Mouse (Mus musculus) lung, embryonic 14.5 days (tissue): ENCODE results near the gene Egfl6. TPM values are rescaled to one million over a fixed set of nuclear protein-coding genes. Genes with fewer than 3 reads are reported as not detected.
A peak's percentile ranks its signal among the peaks of the same experiment; 100 is the strongest.
"Not testable (repeated sequence)": the region's sequence is repeated elsewhere in the genome, so short reads cannot be mapped to it uniquely, and the experiment has no call there.

Experiments used
- ATAC-seq: fragments of 200-750 bp; cut with Nextera tagmentation; 2 replicates; pipeline ENCODE4 v1.8.0; 2017; ENCODE audit warnings: mild to moderate bottlenecking, moderate TSS enrichment, moderate library complexity; ENCODE audit not compliant: insufficient read depth
- DNase-seq: peaks from one replicate; pipeline ENCODE4 v3.0.0-alpha.2; 2015
- H3K27ac ChIP-seq: fragments of 300-500 bp; sonication (generic); 2 replicates; pipeline ENCODE4 v1.5.1; 2014; ENCODE audit warnings: low read depth, mild to moderate bottlenecking, moderate library complexity
- H3K27me3 ChIP-seq: fragments of 300-500 bp; sonication (generic); 2 replicates; pipeline ENCODE4 v1.6.1; 2014; ENCODE audit warnings: low read length, control low read depth; ENCODE audit not compliant: insufficient read depth
- H3K36me3 ChIP-seq: fragments of 300-500 bp; sonication (generic); 2 replicates; pipeline ENCODE4 v1.6.1; 2014; ENCODE audit warnings: control low read depth; ENCODE audit not compliant: insufficient read depth
- H3K4me1 ChIP-seq: fragments of 300-500 bp; sonication (generic); 2 replicates; pipeline ENCODE4 v1.6.1; 2014; ENCODE audit warnings: antibody characterized with exemption, control low read depth; ENCODE audit not compliant: insufficient read depth
- H3K4me2 ChIP-seq: fragments of 300-500 bp; sonication (generic); 2 replicates; pipeline ENCODE4 v1.6.1; 2014; ENCODE audit warnings: mild to moderate bottlenecking
- H3K4me3 ChIP-seq: fragments of 300-500 bp; sonication (generic); 2 replicates; pipeline ENCODE4 v1.5.1; 2014; ENCODE audit warnings: low read depth, low read length
- H3K9ac ChIP-seq: fragments of 300-500 bp; sonication (generic); 2 replicates; pipeline ENCODE4 v1.6.1; 2014
- H3K9me3 ChIP-seq: fragments of 300-500 bp; sonication (generic); 2 replicates; pipeline ENCODE4 v1.6.1; 2016; ENCODE audit warnings: low read depth, low read length, control low read depth
- CTCF ChIP-seq: IDR thresholded peaks from 2 replicates; pipeline ENCODE4 v1.5.1; 2016; ENCODE audit warnings: antibody characterized with exemption, low read depth
- WGBS: fragments of 180-500 bp; shearing (Covaris S2); extraction: QIAGEN DNeasy Blood & Tissue Kit; methylation state at CpG from one replicate; pipeline ENCODE4 v1.1.7; 2014; 5-methylcytosine and 5-hydroxymethylcytosine counted together
- polyA plus RNA-seq: library from polyadenylated mRNA; unstranded; fragments of >200 nt; fragmentation: Nextera tagmentation; extraction: Ambion mirVana; gene quantifications from 2 replicates; pipeline ENCODE4 v1.2.1, GENCODE M21; 2014

Gene Egfl6
- polyA plus RNA-seq, 1 experiment from 2014 or later: 36.1 TPM

DNA sequence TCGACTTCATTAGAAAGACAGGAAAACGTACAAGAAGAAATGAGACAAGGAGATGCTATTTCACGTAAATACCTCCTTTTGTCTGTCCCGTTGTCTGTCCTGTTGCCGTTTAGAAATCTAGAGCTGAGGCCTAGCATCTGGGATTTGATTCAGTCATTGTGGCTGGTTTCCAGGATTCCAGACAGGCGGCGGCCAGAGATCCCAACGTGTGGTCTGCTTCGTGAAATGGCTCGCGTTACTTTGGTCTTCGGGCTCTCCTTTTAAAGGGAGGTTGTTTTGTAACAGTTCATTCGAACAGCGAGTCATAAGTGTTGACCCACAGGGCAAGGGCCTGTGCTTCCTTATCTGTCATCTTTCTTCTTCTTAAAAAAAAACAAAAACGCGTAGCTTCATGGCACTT lies 67.2 kb downstream of the Egfl6 start, which contains the start of gene Tceanc:
Tceanc (minus strand) TSS at position 223 of the 400 bp plus-strand sequence.
- H3K4me3 ChIP-seq: no peak within 1 kb of the TSS
- no peaks in the 10 kb centered on the region for H3K4me1 ChIP-seq
- DNase-seq (peak; percentile 57), ATAC-seq (no peak)
- no peaks in the 10 kb centered on the region for H3K9me3 ChIP-seq
- no peaks in the 10 kb centered on the region for H3K36me3 ChIP-seq
- no peaks in the 10 kb centered on the region for H3K27me3 ChIP-seq
- H3K27ac ChIP-seq: no peak within 1 kb of the TSS
- TF ChIP-seq CTCF: no peak
- H3K9ac ChIP-seq: no peak within 1 kb of the TSS
- 50% methylated on average over 16 of the region's 16 CpGs for WGBS
- no peak within 1 kb of the TSS for H3K4me2 ChIP-seq

DNA sequence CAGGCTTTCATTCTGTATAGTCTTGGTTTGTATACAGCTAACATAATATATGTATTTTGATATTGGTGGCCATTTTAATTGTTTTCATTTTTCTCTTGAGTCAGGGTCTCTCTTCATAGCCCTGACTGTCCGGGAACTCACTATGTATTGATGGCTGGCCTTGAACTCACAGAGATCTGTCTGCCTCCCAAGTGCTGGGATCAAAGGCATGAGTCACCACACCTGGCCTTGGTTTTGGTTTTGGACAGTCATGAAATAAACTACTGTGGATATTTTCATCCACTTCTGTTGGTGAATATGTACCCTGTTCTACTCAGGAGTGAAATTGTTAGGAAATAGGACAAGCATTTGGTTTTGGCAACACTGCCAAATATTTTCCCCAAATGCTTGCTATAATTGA lies 68.9 kb downstream of the Egfl6 start:
- H3K4me1 ChIP-seq: no peaks in the 10 kb centered on the region
- no peaks in the 10 kb centered on the region for H3K9me3 ChIP-seq
- H3K4me2 ChIP-seq: no peak overlapping the region
- no peak for TF ChIP-seq CTCF
- ATAC-seq (no peak), DNase-seq (no peak)
- no peak overlapping the region for H3K4me3 ChIP-seq
- WGBS: 60% methylated on average over 1 of the region's 1 CpGs
- H3K27me3 ChIP-seq: no peaks in the 10 kb centered on the region
- no peak overlapping the region for H3K9ac ChIP-seq
- no peak overlapping the region for H3K27ac ChIP-seq
- no peaks in the 10 kb centered on the region for H3K36me3 ChIP-seq

DNA sequence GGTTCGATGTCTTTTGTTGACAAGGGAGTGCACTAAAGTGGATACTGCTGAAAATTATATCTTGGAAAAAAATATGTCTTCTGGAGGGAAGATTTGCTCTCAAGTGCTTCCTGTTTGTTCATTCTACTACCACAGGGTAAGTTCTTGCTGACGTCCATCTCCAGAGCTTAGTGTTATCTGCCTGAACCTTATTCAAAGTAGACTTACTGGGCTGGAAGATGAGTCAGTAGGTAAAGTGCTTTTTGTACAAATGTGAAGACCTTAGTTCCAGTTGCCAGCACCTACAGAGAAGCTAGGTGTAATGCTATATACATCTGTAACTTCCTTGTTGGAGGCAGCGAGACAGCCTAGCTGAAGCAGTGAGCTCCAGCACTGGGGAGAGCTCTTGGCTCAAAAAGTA lies 69.6 kb downstream of the Egfl6 start:
- no peak overlapping the region for H3K27ac ChIP-seq
- DNase-seq (no peak), ATAC-seq (no peak)
- no peak overlapping the region for H3K4me2 ChIP-seq
- no peak overlapping the region for H3K9ac ChIP-seq
- no peaks in the 10 kb centered on the region for H3K27me3 ChIP-seq
- H3K9me3 ChIP-seq: no peaks in the 10 kb centered on the region
- no peaks in the 10 kb centered on the region for H3K4me1 ChIP-seq
- TF ChIP-seq CTCF: no peak
- no peaks in the 10 kb centered on the region for H3K36me3 ChIP-seq
- H3K4me3 ChIP-seq: no peak overlapping the region
- 77% methylated on average over 3 of the region's 3 CpGs for WGBS

DNA sequence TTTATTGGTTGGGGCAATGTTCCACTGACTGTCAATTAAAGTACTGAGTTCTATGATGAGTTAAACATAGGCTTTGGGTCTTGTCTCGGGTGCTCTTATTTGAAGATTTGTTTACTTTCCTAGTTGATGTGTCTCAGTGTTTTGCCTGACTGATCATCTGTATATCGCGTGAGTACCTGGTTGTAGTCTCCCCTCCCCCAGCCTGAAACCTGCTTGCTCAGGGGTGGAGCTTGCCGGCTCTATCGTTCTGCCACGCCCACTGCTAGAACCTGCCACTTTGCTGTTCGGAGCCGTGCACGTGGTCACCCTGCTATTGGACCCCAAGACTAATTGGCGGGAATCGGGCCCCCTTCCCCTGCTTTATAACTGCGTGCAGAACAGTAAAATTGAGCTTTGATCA lies 71.5 kb downstream of the Egfl6 start:
- not testable (repeated sequence) for H3K4me1 ChIP-seq, H3K4me3 ChIP-seq, ATAC-seq, H3K27ac ChIP-seq, H3K36me3 ChIP-seq, H3K27me3 ChIP-seq, H3K9ac ChIP-seq, H3K9me3 ChIP-seq
- DNase-seq: peak; percentile 19
- 18% methylated on average over 12 of the region's 12 CpGs for WGBS
- H3K4me2 ChIP-seq: peak overlapping the region; percentile 32

- no peaks in the 10 kb centered on the region for H3K36me3 ChIP-seq
- no peak for ATAC-seq
- 76% methylated on average over 4 of the region's 4 CpGs for WGBS
- no peaks in the 10 kb centered on the region for H3K27me3 ChIP-seq
- no peak overlapping the region for H3K27ac ChIP-seq
- DNase-seq: no peak
- H3K4me1 ChIP-seq: no peaks in the 10 kb centered on the region
- no peak overlapping the region for H3K4me3 ChIP-seq
- H3K9ac ChIP-seq: no peak overlapping the region
- H3K4me2 ChIP-seq: no peak overlapping the region
- H3K9me3 ChIP-seq: no peaks in the 10 kb centered on the region
- TF ChIP-seq CTCF: no peak
Observed at GRCm38 (mm10) chrX:166512071-166512470, 73.4 kb downstream of the Egfl6 start.

DNA sequence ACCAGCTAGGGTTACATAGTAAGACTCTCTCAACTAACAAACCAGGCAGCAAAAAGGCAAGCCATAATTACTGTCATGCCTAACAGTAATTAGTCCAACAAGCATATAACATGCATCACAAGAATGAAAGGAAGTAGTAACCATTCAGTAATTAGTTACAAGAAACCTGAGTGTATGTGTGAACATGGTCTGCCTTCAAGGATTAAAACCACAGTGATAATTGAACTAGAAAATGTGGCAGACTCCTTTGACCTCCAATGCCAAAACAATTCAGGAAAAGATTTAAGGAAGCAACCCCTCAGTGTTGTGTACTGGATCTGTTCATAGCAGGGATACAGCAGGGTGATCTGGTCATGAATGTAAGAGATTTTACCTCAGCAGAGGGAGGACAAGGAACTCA lies 74.4 kb downstream of the Egfl6 start:
- Histone ChIP-seq H3K4me3 (no peak overlapping the region), H3K27me3 (no peaks in the 10 kb centered on the region), H3K27ac (no peak overlapping the region), H3K9ac (no peak overlapping the region), H3K4me1 (no peaks in the 10 kb centered on the region), H3K9me3 (no peaks in the 10 kb centered on the region), H3K4me2 (peak overlapping the region; percentile 56; the same call in 1 of the 2 replicates), H3K36me3 (no peaks in the 10 kb centered on the region)
- DNase-seq (no peak), ATAC-seq (no peak)
- no peak for TF ChIP-seq CTCF

DNA sequence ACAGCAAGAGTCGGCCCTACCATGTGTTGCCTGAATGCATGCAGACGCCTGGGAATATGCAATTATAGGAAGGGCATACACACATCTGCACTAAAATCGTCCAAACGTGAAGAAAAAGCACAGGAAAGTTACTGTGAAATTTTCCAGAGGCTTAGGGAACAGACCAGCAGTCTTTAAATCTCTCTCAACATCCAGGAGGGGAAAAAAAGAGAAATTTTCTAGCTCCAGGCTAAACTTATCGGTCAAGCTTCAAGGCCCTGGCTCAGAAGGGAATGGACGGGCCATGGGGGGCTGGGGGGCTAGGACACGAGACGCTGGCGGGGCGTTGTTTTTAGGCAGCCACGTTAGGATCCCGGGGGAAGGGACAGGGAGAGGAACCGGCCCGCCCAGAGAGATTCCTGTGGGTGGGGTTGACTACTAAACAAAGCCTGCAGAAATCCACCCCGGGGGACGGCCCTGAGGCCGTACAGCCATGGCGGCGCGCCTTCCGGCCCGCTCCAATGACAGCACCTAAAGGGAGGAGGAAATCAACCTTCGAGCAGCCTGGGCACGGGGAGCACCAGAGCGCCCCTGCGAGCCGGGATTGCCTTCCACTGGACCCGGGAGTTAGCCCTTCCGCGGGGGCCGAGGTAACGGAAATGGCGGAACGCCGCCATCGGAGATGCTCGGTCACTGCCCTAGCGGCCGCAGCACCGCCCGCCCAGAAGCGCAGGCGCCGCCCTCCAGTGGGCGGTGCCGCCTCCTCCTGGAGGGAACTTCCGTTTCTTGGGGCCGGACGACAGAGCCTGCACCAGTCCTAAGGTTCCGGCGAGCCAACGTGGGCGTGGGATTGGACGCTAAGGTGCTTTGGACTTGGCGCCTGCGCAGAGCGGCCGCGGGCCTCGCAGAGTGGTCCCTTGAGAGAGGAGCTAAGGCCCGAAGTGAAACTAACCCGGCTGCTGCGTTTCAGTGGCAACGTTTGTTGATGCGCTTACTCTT lies 75.5 kb downstream of the Egfl6 start:
- 14% methylated on average over 64 of the region's 65 CpGs for WGBS
- Histone ChIP-seq H3K4me3 (peak overlapping the region; percentile 49), H3K9ac (peak overlapping the region; percentile 70), H3K9me3 (no peaks in the 10 kb centered on the region), H3K27ac (peak overlapping the region; percentile 98), H3K4me2 (peak overlapping the region; percentile 57), H3K36me3 (no peaks in the 10 kb centered on the region), H3K4me1 (no peaks in the 10 kb centered on the region), H3K27me3 (no peaks in the 10 kb centered on the region)
- peak; percentile 98 for ATAC-seq
- peak; percentile 96 for DNase-seq
- peak; percentile 30; the same call in 1 of the 2 replicates for TF ChIP-seq CTCF
